Mouse (Mus musculus) limb, embryonic 11.5 days (tissue): ENCODE measurements around the gene Cdc45. TPM values are rescaled to one million over a fixed set of nuclear protein-coding genes. Genes with fewer than 3 reads are reported as not detected.

Experiments used
- ATAC-seq: fragments of 200-750 bp; cut with Nextera tagmentation; 2 replicates; pipeline ENCODE4 v1.8.0; 2017; ENCODE audit warnings: low read depth; ENCODE audit not compliant: insufficient number of reproducible peaks, low FRiP score, low TSS enrichment
- DNase-seq: peaks from one replicate; pipeline ENCODE4 v3.0.0-alpha.2; 2015; ENCODE audit warnings: low spot score
- H3K27ac ChIP-seq: fragments of 300-500 bp; sonication (generic); replicated peaks from 2 replicates; pipeline ENCODE4 v1.5.1; 2014; ENCODE audit warnings: low read depth, mild to moderate bottlenecking, low read length
- H3K27me3 ChIP-seq: fragments of 300-500 bp; sonication (generic); 2 replicates; pipeline ENCODE4 v1.6.1; 2014; ENCODE audit warnings: mild to moderate bottlenecking, low read length, mixed read lengths; ENCODE audit not compliant: control insufficient read depth, insufficient read depth
- H3K36me3 ChIP-seq: fragments of 300-500 bp; sonication (generic); 2 replicates; pipeline ENCODE4 v1.6.1; 2014; ENCODE audit warnings: mild to moderate bottlenecking, low read length, moderate library complexity, mixed read lengths; ENCODE audit not compliant: control insufficient read depth, insufficient read depth
- H3K4me1 ChIP-seq: fragments of 300-500 bp; sonication (generic); 2 replicates; pipeline ENCODE4 v1.6.1; 2014; ENCODE audit warnings: low read length, mixed read lengths; ENCODE audit not compliant: control insufficient read depth, insufficient read depth
- H3K4me2 ChIP-seq: fragments of 300-500 bp; sonication (generic); 2 replicates; pipeline ENCODE4 v1.6.1; 2014; ENCODE audit warnings: low read depth, mild to moderate bottlenecking, moderate library complexity; ENCODE audit not compliant: severe bottlenecking
- H3K4me3 ChIP-seq: fragments of 300-500 bp; sonication (generic); 2 replicates; pipeline ENCODE4 v1.5.1; 2014; ENCODE audit warnings: low read depth, low read length
- H3K9ac ChIP-seq: fragments of 300-500 bp; sonication (generic); 2 replicates; pipeline ENCODE4 v1.6.1; 2014; ENCODE audit warnings: mild to moderate bottlenecking, low read length
- H3K9me3 ChIP-seq: fragments of 300-500 bp; sonication (generic); 2 replicates; pipeline ENCODE4 v1.6.1; 2016; ENCODE audit warnings: low read length; ENCODE audit not compliant: control insufficient read depth
- WGBS: fragments of 180-500 bp; shearing (Covaris S2); extraction: QIAGEN DNeasy Blood & Tissue Kit; methylation state at CpG from one replicate; pipeline ENCODE4 v1.1.7; 2014; 5-methylcytosine and 5-hydroxymethylcytosine counted together
- polyA plus RNA-seq: library from polyadenylated mRNA; unstranded; fragments of >200 nt; fragmentation: Nextera tagmentation; extraction: Ambion mirVana; gene quantifications from 2 replicates; pipeline ENCODE4 v1.2.1, GENCODE M21; 2014

Cdc45 gene
- polyA plus RNA-seq, 1 experiment from 2014 or later: 81.6 TPM

- ATAC-seq (0 out of 2 replicates have a peak, but pooled peaks have one; percentile 35), DNase-seq (no peak)
- 58% methylated on average over 20 of the region's 20 CpGs for WGBS
- Histone ChIP-seq H3K27me3 (no peaks in the 10 kb centered on the region), H3K4me2 (no peak overlapping the region), H3K9me3 (no peaks in the 10 kb centered on the region), H3K27ac (no peak overlapping the region), H3K9ac (no peak overlapping the region), H3K4me1 (no peaks in the 10 kb centered on the region), H3K36me3 (no peaks in the 10 kb centered on the region), H3K4me3 (no peak overlapping the region)
Measured at GRCm38 (mm10) chr16:18733100-18733956, 78.5 kb downstream of the Cdc45 start.

- no peak overlapping the region for H3K4me3 ChIP-seq
- H3K36me3 ChIP-seq: no peaks in the 10 kb centered on the region
- WGBS: 89% methylated on average over 3 of the region's 3 CpGs
- H3K4me1 ChIP-seq: no peaks in the 10 kb centered on the region
- H3K27ac ChIP-seq: no peak overlapping the region
- no peak overlapping the region for H3K4me2 ChIP-seq
- DNase-seq (no peak), ATAC-seq (no peak)
- H3K9me3 ChIP-seq: no peaks in the 10 kb centered on the region
- no peak overlapping the region for H3K9ac ChIP-seq
- no peaks in the 10 kb centered on the region for H3K27me3 ChIP-seq
Measured at GRCm38 (mm10) chr16:18730640-18731039, 81.1 kb downstream of the Cdc45 start.

Other genes starting within 250 kb of the Cdc45 start
- gene Tbx1, start 221.3 kb downstream of the Cdc45 start, polyA plus RNA-seq: 2.3 and 2.5 TPM in 2 replicates
- gene Gp1bb, start 189.6 kb downstream of the Cdc45 start, polyA plus RNA-seq: 4.1 and 4.5 TPM in 2 replicates
- 2.3 and 2.4 TPM in 2 replicates for gene Gm49601, start 185.6 kb downstream of the Cdc45 start, polyA plus RNA-seq
- gene Sept5, start 182.0 kb downstream of the Cdc45 start, polyA plus RNA-seq: 30.0 and 31.1 TPM in 2 replicates
- 16.4 and 18.9 TPM in 2 replicates for gene Cldn5, start 35.1 kb downstream of the Cdc45 start, polyA plus RNA-seq
- 96.5 and 106 TPM in 2 replicates for gene Ufd1, start 208 bp downstream of the Cdc45 start, polyA plus RNA-seq
- 28.4 and 31.4 TPM in 2 replicates for gene 2510002D24Rik, start 24.6 kb upstream of the Cdc45 start, polyA plus RNA-seq
- gene Gm28539, start 24.6 kb upstream of the Cdc45 start, polyA plus RNA-seq: not detected in 2 replicates
- gene Mrpl40, start 64.9 kb upstream of the Cdc45 start, polyA plus RNA-seq: 101 and 102 TPM in 2 replicates
- gene Hira, start 65.0 kb upstream of the Cdc45 start, polyA plus RNA-seq: 11.5 and 17.0 TPM in 2 replicates